Mouse (Mus musculus): Measurements from ENCODE around the gene Gm10375. TPM values are rescaled to one million over a fixed set of nuclear protein-coding genes. Genes with fewer than 3 reads are reported as not detected.
"Not testable (repeated sequence)": the region's sequence is repeated elsewhere in the genome, so short reads cannot be mapped to it uniquely, and the experiment has no call there.

The Gm10375 gene
- total RNA-seq (2017), result not detected in 2 replicates

- not testable (repeated sequence) for ATAC-seq (replicated peaks; ENCODE audit: low read depth, poor library complexity, severe bottlenecking)
These were observed at the start of gene Gm10375 for GRCm38 (mm10) chr14:43607913-43608312. TSS of gene Gm10375 (minus strand) at chr14:43608013.

GRCm38 (mm10) chr14:43579046-43579445, 28.8 kb downstream of the Gm10375 start, which contains the start of gene Gm17654:
TSS of gene Gm17654 (minus strand) at chr14:43579146.
- ATAC-seq (replicated peaks; ENCODE audit: low read depth, poor library complexity, severe bottlenecking), result not testable (repeated sequence)

- ATAC-seq (replicated peaks; ENCODE audit: low read depth, poor library complexity, severe bottlenecking), result not testable (repeated sequence)
These were observed 29.8 kb downstream of the Gm10375 start for GRCm38 (mm10) chr14:43577969-43578368.

Other genes starting within 250 kb of the Gm10375 start
- not detected in 2 replicates for gene Gm8138, start 191.7 kb downstream of the Gm10375 start, total RNA-seq (2017)
- gene Gm5799, start 64.4 kb downstream of the Gm10375 start, total RNA-seq (2017), result not detected in 2 replicates
- gene Gm17654, start 28.9 kb downstream of the Gm10375 start, total RNA-seq (2017), result not detected in 2 replicates
- gene Gm8165, start 69.2 kb upstream of the Gm10375 start, total RNA-seq (2017), result not detected in 2 replicates
- gene Gm7324, start 89.8 kb upstream of the Gm10375 start, total RNA-seq (2017), result 18.5 and 19.1 TPM in 2 replicates
- gene Gm16506, start 119.5 kb upstream of the Gm10375 start, total RNA-seq (2017), result not detected in 2 replicates
- not detected in 2 replicates for gene Gm6526, start 139.9 kb upstream of the Gm10375 start, total RNA-seq (2017)
- not detected in 2 replicates for gene Gm8180, start 176.7 kb upstream of the Gm10375 start, total RNA-seq (2017)

All from common myeloid progenitor, adult 5-6 weeks (primary cell).